Mouse (Mus musculus) lung, postnatal 0 days (tissue): Measurements from ENCODE around the gene Hes7. TPM values are rescaled to one million over a fixed set of nuclear protein-coding genes. Genes with fewer than 3 reads are reported as not detected.

Experiments
- ATAC-seq: fragments of 200-750 bp; cut with Nextera tagmentation; 2 replicates; pipeline ENCODE4 v1.8.0; 2017; ENCODE audit warnings: moderate library complexity
- DNase-seq: peaks from one replicate; pipeline ENCODE4 v3.0.0-alpha.2; 2016; ENCODE audit warnings: low spot score
- H3K27ac ChIP-seq: fragments of 300-500 bp; sonication (generic); 2 replicates; pipeline ENCODE4 v1.5.1; 2014; ENCODE audit warnings: antibody characterized with exemption, mild to moderate bottlenecking, low read length, mixed read lengths
- H3K27me3 ChIP-seq: fragments of 300-500 bp; sonication (generic); replicated peaks from 2 replicates; pipeline ENCODE4 v1.6.1; 2014; ENCODE audit warnings: low read length, mixed read lengths; ENCODE audit not compliant: insufficient read depth
- H3K36me3 ChIP-seq: fragments of 300-500 bp; sonication (generic); 2 replicates; pipeline ENCODE4 v1.6.1; 2014; ENCODE audit warnings: low read length, mixed read lengths; ENCODE audit not compliant: insufficient read depth
- H3K4me1 ChIP-seq: fragments of 300-500 bp; sonication (generic); 2 replicates; pipeline ENCODE4 v1.6.1; 2014; ENCODE audit warnings: antibody characterized with exemption, low read depth, low read length, mixed read lengths; ENCODE audit not compliant: insufficient read depth
- H3K4me2 ChIP-seq: fragments of 300-500 bp; sonication (generic); replicated peaks from 2 replicates; pipeline ENCODE4 v1.6.1; 2014; ENCODE audit warnings: low read depth, mild to moderate bottlenecking, low read length, moderate library complexity, mixed read lengths
- H3K4me3 ChIP-seq: fragments of 300-500 bp; sonication (generic); 2 replicates; pipeline ENCODE4 v1.5.1; 2014; ENCODE audit warnings: low read depth, low read length
- H3K9ac ChIP-seq: fragments of 300-500 bp; sonication (generic); replicated peaks from 2 replicates; pipeline ENCODE4 v1.6.1; 2014; ENCODE audit warnings: low read depth, mild to moderate bottlenecking
- H3K9me3 ChIP-seq: fragments of 300-500 bp; sonication (generic); 2 replicates; pipeline ENCODE4 v1.6.1; 2016; ENCODE audit warnings: low read length, mixed read lengths
- CTCF ChIP-seq: IDR thresholded peaks from 2 replicates; pipeline ENCODE4 v1.5.1; 2016; ENCODE audit warnings: antibody characterized with exemption, mild to moderate bottlenecking
- EP300 ChIP-seq: IDR thresholded peaks from 2 replicates; pipeline ENCODE4 v1.6.1; 2016; ENCODE audit warnings: antibody characterized with exemption, mild to moderate bottlenecking, control low read depth
- WGBS: fragments of 180-500 bp; shearing (Covaris S2); extraction: QIAGEN DNeasy Blood & Tissue Kit; methylation state at CpG from one replicate; pipeline ENCODE4 v1.1.7; 2014; 5-methylcytosine and 5-hydroxymethylcytosine counted together
- polyA plus RNA-seq: library from polyadenylated mRNA; unstranded; fragments of >200 nt; fragmentation: Nextera tagmentation; extraction: Ambion mirVana; gene quantifications from 2 replicates; pipeline ENCODE4 v1.2.1, GENCODE M21; 2015

Gene Hes7
- polyA plus RNA-seq, 1 experiment from 2014 or later, result 0.49 TPM

DNA sequence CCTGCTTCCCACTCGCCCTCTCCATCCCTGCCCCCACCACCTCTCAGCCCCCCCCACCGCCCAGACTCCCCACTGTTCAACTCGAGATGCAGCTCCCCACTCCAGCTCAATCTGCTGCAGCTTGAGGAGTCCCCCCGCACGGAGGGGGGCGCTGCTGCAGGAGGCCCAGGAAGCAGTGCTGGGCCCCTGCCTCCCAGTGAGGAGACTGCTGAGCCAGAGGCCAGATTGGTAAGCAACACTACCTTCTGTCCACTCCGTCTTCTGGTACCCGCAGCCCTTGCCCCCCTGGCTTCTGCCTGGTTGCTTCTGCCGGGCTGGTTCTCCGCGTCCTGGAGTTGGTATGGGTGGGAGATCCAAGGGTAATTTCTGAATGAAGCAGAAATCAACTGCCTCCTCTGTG, 13.4 kb upstream of the Hes7 start:
- Histone ChIP-seq H3K27ac (no peak overlapping the region), H3K27me3 (no peaks in the 10 kb centered on the region), H3K9me3 (no peaks in the 10 kb centered on the region), H3K4me3 (no peak overlapping the region), H3K36me3 (peaks cover 78% of the 10 kb centered on the region), H3K4me2 (no peak overlapping the region), H3K4me1 (0 out of 2 replicates have a peak, but pooled peaks cover 3% of the 10 kb centered on the region), H3K9ac (no peak overlapping the region)
- ATAC-seq (no peak), DNase-seq (no peak)
- 88% methylated on average over 10 of the region's 11 CpGs for WGBS
- no peak for TF ChIP-seq CTCF
- TF ChIP-seq EP300, result no peak

DNA sequence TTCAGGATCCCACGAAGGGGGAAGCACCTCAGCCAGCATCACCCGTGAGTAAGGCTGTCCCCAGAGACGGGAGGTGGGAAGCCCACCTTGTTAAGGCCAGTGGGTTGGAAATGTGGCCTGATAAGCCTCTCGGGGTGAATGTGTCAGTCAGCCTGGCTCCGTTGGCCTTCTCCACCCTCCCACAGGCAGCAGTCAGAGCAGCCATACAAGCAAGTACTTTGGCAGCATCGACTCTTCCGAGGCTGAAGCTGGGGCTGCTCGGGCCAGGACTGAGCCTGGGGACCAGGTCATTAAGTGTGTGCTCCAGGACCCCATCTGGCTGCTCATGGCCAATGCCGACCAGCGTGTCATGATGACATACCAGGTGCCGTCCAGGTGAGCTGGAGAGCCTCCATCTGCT, 12.5 kb upstream of the Hes7 start:
- no peak for ATAC-seq
- Histone ChIP-seq H3K27me3 (no peaks in the 10 kb centered on the region), H3K4me3 (no peak overlapping the region), H3K9ac (no peak overlapping the region), H3K9me3 (no peaks in the 10 kb centered on the region), H3K27ac (no peak overlapping the region), H3K4me2 (no peak overlapping the region), H3K4me1 (0 out of 2 replicates have a peak, but pooled peaks cover 3% of the 10 kb centered on the region), H3K36me3 (peaks cover 70% of the 10 kb centered on the region)
- 83% methylated on average over 11 of the region's 11 CpGs for WGBS
- TF ChIP-seq EP300 (no peak), CTCF (no peak)
- DNase-seq, result no peak

DNA sequence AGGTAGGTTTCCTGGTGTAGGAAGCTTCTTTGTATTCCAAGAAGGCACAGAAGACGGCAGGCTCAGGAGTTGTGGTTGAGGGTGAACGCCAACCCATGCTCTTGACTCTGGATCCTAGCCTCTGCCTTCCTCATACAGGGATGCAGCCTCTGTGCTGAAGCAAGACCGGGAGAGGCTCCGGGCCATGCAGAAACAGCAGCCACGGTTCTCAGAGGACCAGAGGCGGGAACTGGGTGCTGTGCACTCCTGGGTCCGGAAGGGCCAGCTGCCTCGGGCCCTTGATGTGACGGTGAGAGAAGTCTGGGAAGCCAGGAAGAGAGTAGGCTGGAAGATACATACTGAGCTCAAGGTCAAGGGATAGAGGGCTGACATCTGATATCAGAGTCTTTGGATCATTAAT, 12.0 kb upstream of the Hes7 start:
- H3K4me3 ChIP-seq, result no peak overlapping the region
- no peaks in the 10 kb centered on the region for H3K27me3 ChIP-seq
- DNase-seq (no peak), ATAC-seq (no peak)
- H3K27ac ChIP-seq, result no peak overlapping the region
- TF ChIP-seq CTCF, result no peak
- no peak for TF ChIP-seq EP300
- H3K4me1 ChIP-seq, result 0 out of 2 replicates have a peak, but pooled peaks cover 3% of the 10 kb centered on the region
- peaks cover 64% of the 10 kb centered on the region for H3K36me3 ChIP-seq
- no peak overlapping the region for H3K9ac ChIP-seq
- 93% methylated on average over 9 of the region's 9 CpGs for WGBS
- H3K4me2 ChIP-seq, result no peak overlapping the region
- H3K9me3 ChIP-seq, result no peaks in the 10 kb centered on the region

DNA sequence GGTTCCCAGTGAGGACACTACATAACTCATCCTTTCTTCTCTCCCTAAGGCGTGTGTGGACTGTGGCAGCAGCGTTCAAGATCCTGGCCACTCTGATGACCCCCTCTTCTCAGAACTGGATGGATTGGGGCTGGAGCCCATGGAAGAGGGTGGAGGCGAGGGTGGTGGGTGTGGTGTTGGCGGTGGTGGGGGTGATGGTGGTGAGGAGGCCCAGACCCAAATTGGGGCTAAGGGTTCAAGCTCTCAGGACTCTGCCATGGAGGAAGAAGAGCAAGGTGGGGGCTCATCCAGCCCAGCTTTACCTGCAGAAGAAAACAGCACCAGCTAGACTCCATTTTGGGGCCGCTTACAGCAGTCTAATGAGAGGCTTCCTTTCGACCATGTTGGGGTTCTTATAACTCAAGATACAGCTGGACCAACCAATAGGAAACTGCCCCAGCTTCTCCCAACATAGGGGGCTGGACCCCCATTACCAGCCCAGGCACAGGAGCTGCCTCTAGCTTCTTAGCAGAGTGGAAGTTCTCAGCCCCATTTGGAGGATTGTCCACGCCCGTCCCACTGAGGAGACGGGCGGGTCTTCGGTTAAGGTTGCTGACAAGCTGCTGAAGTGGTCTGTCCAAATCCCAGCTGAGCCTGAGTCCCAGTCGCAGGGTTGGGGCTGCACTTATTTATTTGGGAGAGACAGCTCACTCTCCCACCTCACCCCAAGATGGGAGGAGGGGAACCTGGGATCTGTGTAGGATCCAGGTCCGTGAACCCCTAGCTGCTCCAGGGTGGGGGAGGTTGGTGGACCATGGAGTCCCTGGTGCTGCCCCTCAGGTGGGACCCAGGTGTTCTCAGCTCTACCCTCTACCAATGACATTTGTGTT, 10.9 kb upstream of the Hes7 start:
- no peak overlapping the region for H3K9ac ChIP-seq
- TF ChIP-seq EP300 (no peak), CTCF (no peak)
- H3K36me3 ChIP-seq, result peaks cover 54% of the 10 kb centered on the region
- no peak overlapping the region for H3K4me2 ChIP-seq
- no peak overlapping the region for H3K27ac ChIP-seq
- ATAC-seq (no peak), DNase-seq (peak; percentile 33)
- WGBS, result 76% methylated on average over 13 of the region's 13 CpGs
- 0 out of 2 replicates have a peak, but pooled peaks cover 3% of the 10 kb centered on the region for H3K4me1 ChIP-seq
- H3K4me3 ChIP-seq, result no peak overlapping the region
- no peaks in the 10 kb centered on the region for H3K27me3 ChIP-seq
- H3K9me3 ChIP-seq, result no peaks in the 10 kb centered on the region

DNA sequence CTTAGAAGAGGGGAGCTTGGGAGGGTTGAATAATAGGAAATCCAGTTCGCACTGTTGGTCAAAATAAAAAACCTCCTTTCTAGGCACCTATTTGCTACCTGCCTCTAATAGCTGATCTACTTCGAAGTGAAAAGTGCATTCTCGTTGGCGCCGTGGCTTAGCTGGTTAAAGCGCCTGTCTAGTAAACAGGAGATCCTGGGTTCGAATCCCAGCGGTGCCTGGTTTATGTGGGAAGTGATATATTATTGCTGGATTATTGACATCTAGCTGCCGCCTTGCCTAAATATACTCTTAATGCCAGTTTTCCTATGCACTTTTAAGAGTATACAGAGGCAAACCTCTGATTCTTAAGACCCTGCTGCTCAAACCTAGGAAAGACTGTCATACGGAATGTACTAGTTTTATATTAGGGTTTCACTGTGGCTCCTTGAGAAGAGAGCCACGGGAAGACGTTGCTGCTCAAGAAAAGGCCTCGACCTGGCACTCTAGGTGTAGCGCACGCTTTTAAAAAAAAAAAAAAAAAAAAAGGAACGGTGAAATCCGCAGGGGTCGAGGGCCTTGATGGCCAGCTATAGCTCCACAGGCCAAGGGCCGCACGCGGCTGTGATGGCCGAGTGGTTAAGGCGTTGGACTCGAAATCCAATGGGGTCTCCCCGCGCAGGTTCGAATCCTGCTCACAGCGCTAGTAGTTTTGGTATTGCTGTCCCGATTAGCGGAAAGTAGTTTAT, 9.7 kb upstream of the Hes7 start:
- H3K4me3 ChIP-seq, result peak overlapping the region; percentile 30
- no peak overlapping the region for H3K27ac ChIP-seq
- H3K9me3 ChIP-seq, result no peaks in the 10 kb centered on the region
- no peaks in the 10 kb centered on the region for H3K27me3 ChIP-seq
- TF ChIP-seq EP300 (peak; percentile 44), CTCF (no peak)
- H3K9ac ChIP-seq, result no peak overlapping the region
- peak; percentile 66 for ATAC-seq
- H3K36me3 ChIP-seq, result peaks cover 42% of the 10 kb centered on the region
- H3K4me2 ChIP-seq, result peak overlapping the region; percentile 49
- WGBS, result 2% methylated on average over 29 of the region's 30 CpGs
- 0 out of 2 replicates have a peak, but pooled peaks cover 3% of the 10 kb centered on the region for H3K4me1 ChIP-seq
- DNase-seq, result peak; percentile 69

DNA sequence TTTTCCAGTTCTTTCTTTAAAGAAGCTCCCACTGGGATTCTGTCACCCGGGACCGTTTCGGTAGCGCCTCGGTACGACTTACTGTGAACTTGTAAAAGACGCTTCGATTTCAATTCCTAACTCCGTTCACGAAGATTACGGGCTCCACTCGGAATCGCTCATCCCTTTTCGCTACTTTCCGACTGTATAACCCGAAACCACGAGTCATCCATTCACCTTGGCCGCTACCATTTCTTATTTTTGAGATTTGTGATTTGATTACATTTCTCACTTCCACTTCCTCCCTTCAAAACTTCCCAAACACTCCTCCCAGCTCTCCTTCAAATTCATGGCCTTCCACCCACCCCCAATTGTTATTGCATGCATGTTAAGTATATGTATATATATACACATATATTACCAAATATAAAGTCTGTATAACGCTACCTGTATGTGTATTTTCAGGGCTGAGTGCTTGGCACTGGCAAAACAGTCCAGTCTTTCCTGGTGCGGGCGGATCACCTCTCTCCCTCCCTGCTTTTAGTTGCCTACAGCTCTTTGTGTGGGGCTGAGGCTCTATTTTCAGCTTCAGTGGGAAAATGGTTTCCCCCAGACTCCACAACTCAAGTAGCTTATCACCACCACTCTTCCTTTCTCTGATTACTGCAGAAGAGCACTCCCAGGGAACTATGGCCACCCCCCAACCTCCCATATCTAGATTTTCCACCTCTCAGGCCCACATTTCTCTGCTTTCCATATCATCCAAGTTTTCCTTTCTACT, 9.0 kb upstream of the Hes7 start:
- 6% methylated on average over 21 of the region's 21 CpGs for WGBS
- ATAC-seq, result no peak

More for the DNA sequence above, 9.0 kb upstream of the Hes7 start:
- H3K36me3 ChIP-seq, result peaks cover 35% of the 10 kb centered on the region
- peak overlapping the region; percentile 49 for H3K4me2 ChIP-seq
- H3K27me3 ChIP-seq, result no peaks in the 10 kb centered on the region
- H3K9me3 ChIP-seq, result no peaks in the 10 kb centered on the region
- peak overlapping the region; percentile 30 for H3K4me3 ChIP-seq
- no peak overlapping the region for H3K9ac ChIP-seq
- no peak overlapping the region; the same call in 1 of the 2 replicates for H3K27ac ChIP-seq
- H3K4me1 ChIP-seq, result 0 out of 2 replicates have a peak, but pooled peaks cover 3% of the 10 kb centered on the region
- TF ChIP-seq CTCF, result no peak
- TF ChIP-seq EP300, result no peak
- DNase-seq, result no peak
